Mouse (Mus musculus): Measurements from ENCODE around the gene Enpp5.

The Enpp5 gene

DNA sequence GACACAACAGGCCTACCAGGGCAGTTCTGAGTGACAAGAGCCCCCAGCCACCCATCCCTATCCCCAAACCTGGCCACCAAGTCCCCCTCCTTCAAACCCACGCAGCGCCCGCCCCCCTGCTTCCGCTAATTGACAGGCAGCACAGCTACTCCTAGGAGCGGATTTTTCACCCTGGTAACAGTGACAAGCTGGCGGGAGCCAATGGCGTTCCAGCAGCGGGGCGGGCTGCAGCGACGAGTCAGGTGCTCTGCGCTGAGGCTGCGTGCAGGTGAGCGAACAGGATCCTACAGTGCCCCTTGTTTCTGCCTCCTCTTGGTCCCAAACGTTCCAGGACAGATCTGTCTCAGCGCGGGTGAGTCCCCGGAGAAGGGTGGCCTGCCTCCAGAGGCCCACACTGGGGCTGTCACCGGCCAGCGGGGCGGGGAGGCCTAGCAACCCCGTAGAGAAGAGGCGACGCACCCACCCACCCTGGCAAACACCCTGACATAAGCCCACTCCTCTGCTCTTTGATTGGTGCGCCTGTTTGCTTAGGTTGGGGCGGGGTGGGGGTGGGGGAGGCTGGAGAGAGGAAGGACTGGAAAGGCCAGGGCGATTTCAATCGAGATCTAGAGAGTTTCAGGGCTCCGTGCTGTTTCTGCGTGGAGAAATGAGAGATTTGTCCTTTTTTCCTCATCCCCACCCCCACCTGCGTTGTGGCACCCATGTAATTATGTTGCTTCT, at the start of gene Enpp5:
Enpp5 (plus strand) TSS at position 183 of the 720 bp plus-strand sequence.
- peak; percentile 86 to 89 for DNase-seq (ENCODE audit: low spot score in 2 of 2)

DNA sequence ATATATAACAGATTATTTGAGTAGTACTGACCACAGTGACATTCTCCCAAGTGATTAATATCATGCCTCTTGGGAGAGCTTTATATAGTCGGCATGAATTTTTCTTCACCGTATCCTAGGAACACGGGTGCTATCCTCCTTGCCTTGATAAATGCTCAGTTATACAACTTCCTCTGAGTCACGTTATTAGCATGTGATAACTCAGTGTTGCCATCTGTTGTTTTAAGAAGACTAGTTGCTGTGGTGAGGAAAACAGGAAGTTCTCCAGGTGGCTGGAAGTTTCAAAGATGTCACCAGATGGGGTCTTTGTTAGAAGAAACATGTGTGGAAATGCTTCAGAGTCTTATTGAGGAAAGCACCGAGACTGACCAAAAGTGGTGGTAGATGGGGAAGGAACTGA, 49.0 kb upstream of the Enpp5 start:
- DNase-seq (ENCODE audit: low spot score in 2 of 2), result no peak

DNA sequence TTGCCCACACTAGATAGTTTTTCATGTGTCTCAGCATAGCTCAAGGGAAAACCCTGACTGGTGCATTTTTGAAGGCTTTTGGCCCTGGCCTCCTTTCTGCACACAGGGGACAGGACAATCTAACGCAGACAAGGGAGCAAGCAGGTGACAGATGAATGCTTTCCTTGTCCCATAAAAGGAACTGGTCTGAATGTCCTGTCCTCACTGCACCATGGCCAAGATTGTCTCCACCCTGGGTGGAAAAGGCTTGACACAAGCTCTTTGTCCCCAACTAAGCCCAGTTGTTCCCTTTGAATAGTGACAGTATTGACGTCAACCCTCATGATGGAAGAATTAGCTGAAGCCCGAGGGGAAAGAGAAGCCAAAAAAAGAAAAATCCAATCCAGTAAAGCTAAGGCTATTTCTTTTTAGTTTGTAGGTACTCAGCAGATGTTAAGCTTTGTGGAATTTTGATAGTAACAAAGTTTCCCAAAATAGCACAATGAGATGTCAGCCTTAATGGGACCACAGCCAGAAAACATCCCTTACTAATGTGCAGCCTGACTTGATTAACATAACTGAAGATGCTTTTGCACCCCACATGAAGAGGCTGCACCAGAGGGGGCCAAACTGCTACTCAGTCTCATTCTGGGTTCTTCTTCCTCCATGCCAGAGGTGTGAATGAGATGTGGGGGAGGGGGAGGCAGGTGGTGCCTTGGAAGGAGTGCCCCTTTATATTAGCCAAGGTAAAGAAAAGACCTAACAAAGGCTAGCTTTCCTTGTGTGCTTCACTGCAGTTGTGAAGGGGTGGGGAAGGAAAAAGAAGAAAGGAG, 47.6 kb upstream of the Enpp5 start:
- peak in 1 of 2 experiments; percentile 18 for DNase-seq (ENCODE audit: low spot score in 2 of 2)

DNA sequence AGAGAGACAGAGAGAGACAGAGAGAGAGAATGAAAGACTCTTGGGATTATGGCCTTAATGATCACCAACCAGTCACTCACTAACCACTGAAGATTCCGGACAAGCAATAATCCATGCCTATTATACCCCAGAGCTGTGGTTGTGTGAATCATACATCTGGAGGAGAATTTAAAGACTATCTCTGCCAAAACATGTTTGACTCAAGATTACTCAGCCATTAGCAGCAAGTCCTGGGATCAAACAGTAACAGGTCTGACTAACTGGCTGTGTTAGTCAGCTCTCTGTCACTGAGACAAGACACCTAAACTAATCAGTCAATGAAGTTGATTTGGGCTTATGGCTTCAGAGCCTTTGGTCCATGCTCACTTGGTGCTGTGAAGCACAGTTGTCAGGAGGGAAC, 43.6 kb upstream of the Enpp5 start:
- no peak for DNase-seq (ENCODE audit: low spot score in 2 of 2)

DNA sequence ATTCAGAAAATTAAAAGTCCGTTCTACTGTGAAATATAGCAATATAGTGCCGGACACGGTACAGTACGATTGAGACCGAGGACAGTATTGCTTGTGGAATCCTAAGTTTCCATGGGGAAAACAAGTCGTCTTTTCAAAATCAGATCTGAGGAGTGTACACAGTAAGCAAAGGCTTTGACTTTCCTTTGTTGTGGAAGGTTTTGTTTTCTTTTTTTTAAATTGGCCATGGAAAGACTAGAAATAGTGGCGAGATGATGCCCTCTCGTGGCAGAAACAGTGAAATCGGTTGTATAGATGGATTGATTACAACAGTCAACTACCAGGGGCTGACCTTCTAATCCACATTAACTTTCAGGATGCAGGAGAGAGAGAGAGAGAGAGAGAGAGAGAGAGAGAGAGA, 40.0 kb upstream of the Enpp5 start:
- DNase-seq (ENCODE audit: low spot score in 2 of 2), result peak in 1 of 2 experiments; percentile 44

DNA sequence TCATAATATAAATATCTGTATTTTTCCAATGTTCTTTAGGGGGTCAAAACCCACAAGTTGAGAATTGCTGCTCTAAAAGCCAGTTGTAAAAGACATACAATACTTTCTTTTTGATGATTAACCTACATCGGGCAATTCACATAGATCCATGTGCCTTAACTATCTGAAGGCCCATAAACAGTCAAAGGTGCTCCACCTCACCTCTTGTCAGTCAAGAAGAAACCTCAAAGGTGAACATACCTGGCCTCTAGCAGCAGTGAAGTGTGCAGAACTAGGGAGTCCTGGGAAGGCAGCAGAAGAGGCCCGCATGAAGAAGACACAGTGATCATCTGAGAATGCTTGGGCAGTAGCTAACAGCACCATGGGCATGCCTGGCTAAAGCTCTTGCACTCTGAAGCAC, 38.2 kb upstream of the Enpp5 start:
- no peak for DNase-seq (ENCODE audit: low spot score in 2 of 2)

DNA sequence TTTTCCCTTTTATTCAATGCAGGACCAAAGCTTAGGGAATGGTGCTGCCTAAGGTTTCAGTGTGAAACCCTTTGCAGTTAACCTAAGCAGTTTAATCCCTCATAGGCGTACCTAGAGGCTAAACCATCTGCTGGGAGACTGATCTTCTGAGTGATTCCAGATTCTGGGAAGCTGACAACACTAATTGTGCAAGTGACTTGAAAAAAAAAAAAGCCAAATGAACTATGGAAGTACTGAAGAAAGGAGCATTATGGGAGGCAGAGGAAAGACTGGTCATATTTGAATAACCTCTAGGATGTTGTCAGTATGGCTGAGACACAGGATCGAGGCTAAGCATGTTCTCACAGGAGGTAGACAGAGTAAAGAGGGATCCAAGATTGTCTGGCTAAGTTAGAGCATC, 36.3 kb upstream of the Enpp5 start:
- no peak for DNase-seq (ENCODE audit: low spot score in 2 of 2)

DNA sequence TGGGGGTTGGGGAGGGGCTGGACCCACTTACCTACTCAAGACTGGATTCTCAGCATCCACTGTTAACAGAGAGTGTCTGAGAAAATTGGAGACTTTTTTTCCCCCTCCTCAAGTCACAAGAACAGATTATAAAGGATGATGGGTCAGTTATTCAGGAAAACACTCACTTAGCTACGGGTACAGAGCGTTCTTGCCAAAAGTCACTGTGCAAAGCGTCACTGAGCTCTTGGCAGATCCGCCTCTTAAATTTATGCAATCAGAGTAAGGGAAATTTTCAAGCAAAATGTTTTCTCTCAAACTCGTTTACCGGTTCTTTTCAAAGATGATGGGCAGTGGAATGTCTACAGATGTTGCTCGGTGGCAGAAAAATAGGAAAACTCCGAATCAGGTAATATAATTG, 35.8 kb upstream of the Enpp5 start:
- DNase-seq (ENCODE audit: low spot score in 2 of 2), result no peak

DNA sequence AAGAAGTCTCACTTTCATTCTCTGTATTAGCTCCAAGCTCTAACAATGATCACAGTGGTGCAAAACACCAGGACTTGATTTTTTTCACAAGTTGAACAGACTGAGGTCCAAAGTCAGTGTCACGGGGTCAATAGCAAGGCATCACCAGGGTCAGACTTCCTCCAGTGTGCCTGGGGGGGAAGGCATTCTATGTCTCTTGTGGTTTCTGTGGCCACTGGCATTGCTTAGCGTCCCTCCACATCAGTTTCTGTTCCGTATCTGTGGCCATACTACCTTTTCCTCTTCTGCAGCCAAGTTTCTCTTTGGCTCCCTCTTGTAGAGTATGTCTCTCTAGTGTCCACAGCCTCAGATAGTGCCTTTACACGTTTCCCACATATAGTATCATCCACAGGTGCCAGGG, 25.2 kb upstream of the Enpp5 start:
- no peak for DNase-seq (ENCODE audit: low spot score in 2 of 2)

DNA sequence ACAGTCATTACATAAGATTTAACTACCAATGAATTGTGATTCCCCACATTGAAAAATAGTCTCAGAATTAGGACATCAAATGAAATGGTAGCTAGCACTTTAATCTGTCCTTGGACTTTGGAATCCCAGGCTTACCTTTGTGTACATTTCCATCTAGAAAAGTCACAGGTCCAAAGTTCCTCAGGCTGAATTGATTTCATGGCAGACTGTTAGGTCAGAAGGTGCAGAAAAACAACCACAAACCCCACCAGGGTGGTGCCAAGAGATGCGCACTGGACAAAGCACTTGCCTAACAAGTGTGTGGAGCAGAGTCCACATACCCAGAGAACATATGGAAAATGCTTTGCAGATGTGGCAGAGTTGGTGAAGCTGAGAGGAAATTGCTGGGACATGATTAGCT, 21.5 kb upstream of the Enpp5 start:
- no peak for DNase-seq (ENCODE audit: low spot score in 2 of 2)

DNA sequence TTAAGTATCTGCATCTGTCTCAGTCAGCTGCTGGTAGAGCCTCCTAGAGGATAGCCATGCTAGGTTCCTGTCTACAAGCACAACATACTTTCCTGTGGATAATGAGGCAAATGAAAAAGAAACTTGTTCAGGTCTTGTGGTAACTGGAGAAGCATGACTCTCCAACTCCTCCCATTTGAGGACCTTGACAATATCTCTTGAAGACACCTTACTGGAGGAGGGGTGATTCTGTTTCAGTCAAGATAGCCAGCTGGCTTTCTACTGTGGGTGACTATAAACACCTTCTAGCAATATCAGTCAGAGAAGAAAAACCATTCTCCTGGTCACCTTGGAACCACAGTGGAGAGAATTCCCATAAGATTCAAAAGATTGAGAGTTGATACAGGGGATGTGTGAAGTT, 20.5 kb upstream of the Enpp5 start:
- no peak for DNase-seq (ENCODE audit: low spot score in 2 of 2)

DNA sequence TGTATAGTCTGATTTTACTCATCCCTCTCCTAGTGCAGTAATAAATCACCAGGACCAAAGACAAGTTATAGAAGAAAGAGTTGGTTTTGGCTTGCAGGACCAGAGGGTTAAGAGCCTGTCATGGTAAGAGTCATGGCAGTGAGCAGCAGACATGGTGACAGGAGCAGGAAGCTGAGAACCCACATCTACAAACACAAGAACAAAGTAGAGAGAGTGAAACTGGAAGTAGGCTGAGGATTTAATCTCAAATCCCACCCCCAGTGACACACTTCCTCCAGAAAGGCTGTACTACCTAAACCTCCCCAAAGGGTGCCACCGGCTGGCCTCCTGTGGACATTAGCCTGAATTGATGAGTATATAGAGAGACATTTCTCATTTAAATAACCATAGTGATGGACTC, 17.8 kb upstream of the Enpp5 start:
- no peak for DNase-seq (ENCODE audit: low spot score in 2 of 2)

DNA sequence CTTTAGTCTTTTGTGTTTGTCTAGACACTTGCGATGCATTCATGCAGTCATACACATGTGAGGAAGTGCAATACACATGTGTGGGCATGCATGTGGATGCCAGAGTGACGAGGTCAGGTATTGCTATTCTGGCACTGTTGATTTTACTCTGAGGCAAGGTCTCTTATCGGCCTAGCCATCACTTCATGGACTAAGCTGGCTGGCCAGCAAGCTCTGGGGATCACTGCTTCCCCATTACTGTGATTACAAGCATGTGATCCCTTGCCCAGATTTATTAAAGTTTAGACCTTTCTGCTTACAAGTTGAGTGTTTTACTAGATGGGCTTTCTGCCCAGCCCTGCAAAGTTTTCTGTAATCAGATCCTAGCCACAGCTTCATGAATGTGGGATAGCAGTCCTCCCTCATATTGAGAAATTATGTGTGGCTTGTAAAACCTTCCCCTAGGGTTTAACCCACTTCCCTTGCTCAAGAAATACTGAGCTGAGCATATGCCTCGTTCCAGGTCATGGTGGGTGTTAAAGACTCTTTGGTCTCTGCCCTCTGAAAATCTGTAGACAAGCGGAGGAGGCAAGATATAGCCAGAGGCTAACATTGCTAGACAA, 17.2 kb upstream of the Enpp5 start:
- DNase-seq (ENCODE audit: low spot score in 2 of 2), result no peak

DNA sequence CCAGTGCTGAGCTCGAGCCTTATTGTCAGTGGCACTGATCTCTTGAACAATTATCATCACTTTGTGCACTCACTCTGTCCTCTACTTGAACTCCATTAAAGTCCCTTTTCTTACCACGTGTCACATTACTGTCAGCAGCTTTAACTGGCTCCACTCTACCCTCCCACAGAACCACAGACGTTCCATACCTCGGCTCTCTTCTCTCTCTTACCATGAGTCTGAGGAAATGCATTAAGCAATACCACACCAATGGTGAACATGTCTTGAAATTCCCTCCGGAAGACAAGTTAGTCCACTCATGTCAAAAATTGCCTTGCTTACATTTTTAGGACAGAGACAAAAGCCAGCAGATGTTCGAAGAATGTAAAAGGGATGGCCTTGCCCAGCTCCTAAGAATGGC, 9.7 kb upstream of the Enpp5 start:
- no peak for DNase-seq (ENCODE audit: low spot score in 2 of 2)

DNA sequence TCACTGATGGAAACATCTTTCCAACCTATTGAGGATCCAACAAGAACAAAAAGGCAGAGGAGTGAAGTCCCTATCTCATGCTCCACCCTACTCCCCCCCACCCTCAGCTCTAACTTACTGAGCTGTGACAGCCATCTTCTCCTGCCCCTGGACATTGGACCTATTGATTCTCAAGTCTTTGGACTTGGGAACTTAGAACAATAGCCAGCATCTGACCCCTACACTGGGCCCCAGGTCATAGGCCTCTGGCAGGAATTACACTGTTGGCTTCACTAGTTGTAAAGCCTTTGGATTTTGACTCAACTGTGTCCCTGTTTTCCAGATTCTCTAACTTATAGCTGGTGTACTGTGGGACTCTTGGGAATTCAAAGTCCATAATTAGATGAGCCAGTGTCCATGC, 6.9 kb upstream of the Enpp5 start:
- no peak for DNase-seq (ENCODE audit: low spot score in 2 of 2)

DNA sequence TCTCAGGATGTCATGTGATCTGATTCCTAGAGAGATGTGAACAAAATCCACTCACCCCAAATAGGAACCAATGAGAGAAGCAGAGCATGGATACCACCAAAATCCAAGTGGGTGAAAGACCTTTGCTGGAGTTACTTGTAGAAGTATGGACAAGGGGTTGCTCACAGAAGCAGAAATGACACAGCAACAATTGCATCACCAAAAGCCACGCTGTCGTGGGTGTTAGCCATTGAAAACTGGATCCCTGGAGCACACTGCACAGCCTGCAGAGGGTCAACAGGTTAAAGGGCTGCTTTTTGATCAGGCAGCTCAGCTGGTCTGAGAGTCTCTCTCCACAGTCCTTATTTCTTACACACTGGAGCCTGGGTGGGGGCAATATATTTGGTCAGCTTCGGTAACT, 3.0 kb upstream of the Enpp5 start:
- no peak for DNase-seq (ENCODE audit: low spot score in 2 of 2)

DNA sequence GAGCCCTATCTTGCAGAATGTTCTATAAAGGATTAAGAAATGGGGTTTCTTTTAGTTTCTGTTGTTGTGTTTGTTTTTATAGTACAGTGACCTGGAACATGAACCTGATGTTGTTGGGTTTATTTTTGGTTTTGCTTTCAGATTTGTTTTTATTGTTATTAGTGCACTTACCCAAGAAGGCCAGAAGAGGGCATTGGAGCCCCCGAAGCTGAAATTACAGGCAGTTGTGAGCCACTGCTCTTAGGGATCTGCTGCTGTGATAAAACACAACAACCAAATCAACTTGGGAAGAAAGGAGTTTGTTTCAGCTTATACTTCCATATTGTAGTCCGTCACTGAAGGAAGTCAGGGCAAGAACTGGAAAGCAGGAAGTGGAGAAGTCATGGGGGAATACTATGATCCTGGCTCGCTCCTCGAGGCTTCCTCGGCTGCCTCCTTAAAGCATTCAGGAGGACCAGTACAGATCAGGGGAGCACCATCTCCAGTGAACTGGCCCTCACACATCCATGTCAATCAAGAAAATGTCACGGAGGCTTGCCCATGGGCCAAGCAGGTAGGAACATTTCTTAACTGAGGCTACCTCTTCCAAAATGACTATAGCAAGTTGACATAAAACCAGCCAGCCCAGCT, 2.4 kb upstream of the Enpp5 start:
- no peak for DNase-seq (ENCODE audit: low spot score in 2 of 2)

DNA sequence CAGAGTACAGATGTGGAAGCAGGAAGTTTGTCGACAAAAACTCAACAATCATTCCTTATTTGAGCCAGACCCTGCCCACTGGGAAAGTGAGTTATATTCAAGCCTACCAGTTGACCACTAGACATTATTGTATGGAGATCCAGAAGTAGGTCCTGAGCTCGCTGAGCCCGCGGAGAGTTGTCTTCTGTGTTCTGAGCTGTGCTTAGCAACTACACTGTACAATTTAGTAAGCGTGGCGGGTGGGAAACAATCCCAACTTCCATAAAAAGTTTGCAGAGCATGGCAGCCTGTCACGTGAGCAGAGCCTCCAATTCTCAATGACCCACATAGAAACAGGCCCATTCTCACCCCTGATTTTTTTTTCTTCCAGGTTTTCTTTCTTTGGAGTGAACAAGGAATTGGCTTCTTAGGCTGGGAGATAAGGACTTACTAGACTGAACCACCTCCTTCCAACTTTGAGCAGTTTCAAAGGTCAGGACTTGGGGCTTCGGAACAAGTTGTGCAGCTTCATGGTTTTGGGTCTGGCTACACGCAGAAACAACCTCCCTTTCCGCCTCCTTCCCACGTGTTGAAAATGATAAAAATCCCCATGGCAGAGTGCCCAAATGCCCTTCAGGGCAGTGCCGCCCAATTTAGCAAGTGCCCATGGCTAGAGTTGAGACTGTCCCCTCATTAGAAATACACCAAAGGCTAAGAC, 1.3 kb upstream of the Enpp5 start:
- no peak for DNase-seq (ENCODE audit: low spot score in 2 of 2)

DNA sequence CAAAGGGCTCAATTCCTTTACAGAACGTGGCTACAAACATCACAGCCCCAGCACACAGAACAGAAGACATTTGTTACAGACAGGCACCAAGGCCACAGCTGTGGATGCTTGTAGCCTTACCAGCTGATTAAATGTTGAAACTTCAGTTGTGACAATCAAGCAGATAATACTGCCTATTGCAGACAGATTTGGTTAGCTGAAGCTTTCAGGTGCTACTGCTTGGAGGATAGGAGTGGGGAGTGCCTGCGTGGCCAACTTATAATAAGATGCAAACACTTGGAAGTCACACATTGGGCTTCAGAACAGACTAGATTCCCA, 811 bp upstream of the Enpp5 start:
- DNase-seq (ENCODE audit: low spot score in 2 of 2), result no peak

DNA sequence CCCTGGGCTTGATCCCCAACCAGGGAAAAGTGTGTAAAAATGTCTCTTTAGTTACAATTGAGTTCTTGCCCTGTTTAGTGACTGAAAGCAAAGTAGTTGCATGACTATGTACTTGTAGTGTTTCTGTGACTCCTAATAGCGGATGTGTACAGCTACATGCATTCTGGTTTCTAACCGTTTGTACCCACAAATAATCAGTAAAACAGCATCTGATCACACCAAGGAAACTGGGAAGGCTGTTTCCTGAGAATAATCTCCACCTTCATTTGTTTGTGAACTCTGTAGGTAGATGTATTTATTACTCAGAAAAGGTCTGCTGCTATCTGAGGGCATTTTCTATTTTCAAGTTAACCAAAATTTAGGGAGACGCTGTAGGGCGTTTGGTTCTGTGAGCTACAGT, 4.5 kb downstream of the Enpp5 start:
- DNase-seq (ENCODE audit: low spot score in 2 of 2), result no peak

DNA sequence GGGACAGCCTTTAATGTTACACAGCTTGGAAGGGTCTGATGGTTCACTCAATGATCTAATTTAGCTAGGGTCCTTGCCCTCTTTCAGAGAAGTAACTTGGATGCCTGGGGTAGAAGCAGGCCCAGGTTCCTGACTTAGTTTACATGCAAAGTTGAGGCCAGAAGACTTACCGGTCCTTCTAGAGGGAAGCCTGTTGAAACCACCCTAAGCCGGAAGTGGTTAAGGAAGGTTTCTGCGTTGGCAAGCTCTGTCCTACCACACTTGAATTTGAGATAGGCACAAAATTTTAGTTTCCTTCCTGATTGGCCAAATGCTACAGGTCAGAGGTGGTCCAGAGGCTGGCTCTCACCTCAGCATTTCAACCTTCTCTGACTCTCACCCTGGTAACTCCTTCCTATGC, 9.6 kb downstream of the Enpp5 start:
- no peak for DNase-seq (ENCODE audit: low spot score in 2 of 2)

DNA sequence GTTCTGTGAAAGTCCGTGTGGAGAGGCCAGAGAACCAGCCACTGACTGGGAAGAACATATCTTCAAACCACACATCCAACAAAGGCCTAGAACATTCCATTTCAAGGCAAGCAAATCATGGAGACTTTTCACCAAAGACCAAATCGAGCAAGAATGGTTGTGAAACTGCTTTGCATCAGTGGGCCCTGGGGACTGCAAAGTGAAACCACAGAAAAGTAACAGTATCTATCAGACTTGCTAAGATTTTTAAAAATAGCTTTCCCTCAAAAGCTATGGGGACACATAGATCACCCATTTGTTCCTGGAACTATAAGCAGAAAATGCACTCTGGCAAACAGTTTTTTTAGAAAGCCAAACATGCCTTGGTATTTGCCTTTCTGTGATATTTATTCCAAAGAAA, 12.3 kb downstream of the Enpp5 start:
- no peak for DNase-seq (ENCODE audit: low spot score in 2 of 2)

All from frontal cortex, postnatal 10 days (tissue).